Mouse (Mus musculus) midbrain, embryonic 13.5 days (tissue): Measurements from ENCODE around the gene Pdpk1. TPM values are rescaled to one million over a fixed set of nuclear protein-coding genes. Genes with fewer than 3 reads are reported as not detected.
"Not testable (repeated sequence)": the region's sequence is repeated elsewhere in the genome, so short reads cannot be mapped to it uniquely, and the experiment has no call there.

ENCODE experiments used
- ATAC-seq: fragments of 200-750 bp; cut with Nextera tagmentation; 2 replicates; pipeline ENCODE4 v1.8.0; 2017; ENCODE audit warnings: mild to moderate bottlenecking, moderate TSS enrichment, moderate library complexity
- H3K27ac ChIP-seq: fragments of 300-500 bp; sonication (generic); 2 replicates; pipeline ENCODE4 v1.5.1; 2015; ENCODE audit warnings: inconsistent platforms, mild to moderate bottlenecking, moderate library complexity
- H3K27me3 ChIP-seq: fragments of 300-500 bp; sonication (generic); 2 replicates; pipeline ENCODE4 v1.6.1; 2015; ENCODE audit warnings: mild to moderate bottlenecking, inconsistent platforms
- H3K36me3 ChIP-seq: fragments of 300-500 bp; sonication (generic); 2 replicates; pipeline ENCODE4 v1.6.1; 2015; ENCODE audit warnings: mild to moderate bottlenecking, inconsistent platforms
- H3K4me1 ChIP-seq: fragments of 300-500 bp; sonication (generic); replicated peaks from 2 replicates; pipeline ENCODE4 v1.6.1; 2015; ENCODE audit warnings: inconsistent platforms
- H3K4me2 ChIP-seq: fragments of 300-500 bp; sonication (generic); replicated peaks from 2 replicates; pipeline ENCODE4 v1.6.1; 2015; ENCODE audit warnings: moderate library complexity, mild to moderate bottlenecking, inconsistent platforms
- H3K4me3 ChIP-seq: fragments of 300-500 bp; sonication (generic); replicated peaks from 2 replicates; pipeline ENCODE4 v1.5.1; 2015; ENCODE audit warnings: mild to moderate bottlenecking, inconsistent platforms
- H3K9ac ChIP-seq: fragments of 300-500 bp; sonication (generic); replicated peaks from 2 replicates; pipeline ENCODE4 v1.6.1; 2015; ENCODE audit warnings: mild to moderate bottlenecking, inconsistent platforms
- H3K9me3 ChIP-seq: fragments of 300-500 bp; sonication (generic); 2 replicates; pipeline ENCODE4 v1.6.1; 2016; ENCODE audit warnings: mild to moderate bottlenecking, inconsistent platforms
- WGBS: fragments of 180-500 bp; shearing (Covaris S2); methylation state at CpG from one replicate; pipeline ENCODE4 v1.1.7; 2015; 5-methylcytosine and 5-hydroxymethylcytosine counted together
- polyA plus RNA-seq: library from polyadenylated mRNA; unstranded; fragments of >200 nt; fragmentation: Nextera tagmentation; extraction: Ambion mirVana; gene quantifications from 2 replicates; pipeline ENCODE4 v1.2.1, GENCODE M21; 2015

Pdpk1 gene
- polyA plus RNA-seq, 1 experiment from 2014 or later, result 63.1 TPM

- peak overlapping the region; percentile 98 for H3K4me3 ChIP-seq
- H3K4me2 ChIP-seq, result peak overlapping the region; percentile 98
- WGBS, result 92% methylated on average over 4 of the region's 4 CpGs
- H3K9ac ChIP-seq, result peak overlapping the region; percentile 96
- no peaks in the 10 kb centered on the region for H3K27me3 ChIP-seq
- no peaks in the 10 kb centered on the region for H3K9me3 ChIP-seq
- no peak overlapping the region for H3K27ac ChIP-seq
- no peak for ATAC-seq
- H3K36me3 ChIP-seq, result no peaks in the 10 kb centered on the region
- peaks cover 40% of the 10 kb centered on the region for H3K4me1 ChIP-seq
Observed at GRCm38 (mm10) chr17:24139968-24140367, 10.8 kb downstream of the Pdpk1 start.

GRCm38 (mm10) chr17:24139256-24139655 lies 11.5 kb downstream of the Pdpk1 start:
- 85% methylated on average over 3 of the region's 3 CpGs for WGBS
- H3K36me3 ChIP-seq, result no peaks in the 10 kb centered on the region
- H3K9ac ChIP-seq, result no peak overlapping the region
- H3K27me3 ChIP-seq, result no peaks in the 10 kb centered on the region
- H3K4me2 ChIP-seq, result 0 out of 2 replicates have a peak overlapping the region, but pooled peaks have one; percentile 98
- H3K4me1 ChIP-seq, result peaks cover 40% of the 10 kb centered on the region
- ATAC-seq, result no peak
- no peaks in the 10 kb centered on the region for H3K9me3 ChIP-seq
- H3K27ac ChIP-seq, result no peak overlapping the region
- H3K4me3 ChIP-seq, result no peak overlapping the region

GRCm38 (mm10) chr17:24137226-24137880 lies 13.4 kb downstream of the Pdpk1 start:
- no peaks in the 10 kb centered on the region for H3K36me3 ChIP-seq
- no peak overlapping the region for H3K9ac ChIP-seq
- no peak overlapping the region for H3K4me2 ChIP-seq
- H3K4me1 ChIP-seq, result peaks cover 33% of the 10 kb centered on the region
- no peak overlapping the region for H3K27ac ChIP-seq
- H3K27me3 ChIP-seq, result no peaks in the 10 kb centered on the region
- ATAC-seq, result no peak
- no peak overlapping the region for H3K4me3 ChIP-seq
- 80% methylated on average over 2 of the region's 2 CpGs for WGBS
- H3K9me3 ChIP-seq, result no peaks in the 10 kb centered on the region

GRCm38 (mm10) chr17:24134062-24134461 lies 16.7 kb downstream of the Pdpk1 start:
- no peak overlapping the region for H3K4me3 ChIP-seq
- no peak overlapping the region for H3K27ac ChIP-seq
- no peak for ATAC-seq
- no peaks in the 10 kb centered on the region for H3K36me3 ChIP-seq
- H3K4me1 ChIP-seq, result peaks cover 10% of the 10 kb centered on the region
- no peak overlapping the region for H3K4me2 ChIP-seq
- no peaks in the 10 kb centered on the region for H3K27me3 ChIP-seq
- H3K9ac ChIP-seq, result no peak overlapping the region
- H3K9me3 ChIP-seq, result no peaks in the 10 kb centered on the region

- WGBS, result 89% methylated on average over 4 of the region's 4 CpGs
Observed at GRCm38 (mm10) chr17:24132919-24133318, 17.8 kb downstream of the Pdpk1 start.

GRCm38 (mm10) chr17:24131570-24131969 lies 19.2 kb downstream of the Pdpk1 start:
- Histone ChIP-seq H3K9ac (no peak overlapping the region), H3K36me3 (no peaks in the 10 kb centered on the region), H3K27ac (no peak overlapping the region), H3K9me3 (no peaks in the 10 kb centered on the region), H3K4me1 (no peaks in the 10 kb centered on the region), H3K4me2 (no peak overlapping the region), H3K27me3 (no peaks in the 10 kb centered on the region), H3K4me3 (no peak overlapping the region)
- whole genome bisulfite sequencing, result 94% methylated on average over 3 of the region's 3 CpGs
- ATAC-seq, result no peak

More at GRCm38 (mm10) chr17:24132919-24133318, 17.8 kb downstream of the Pdpk1 start:
- not testable (repeated sequence) for H3K27me3 ChIP-seq, ATAC-seq, H3K36me3 ChIP-seq, H3K4me2 ChIP-seq, H3K9ac ChIP-seq, H3K27ac ChIP-seq, H3K9me3 ChIP-seq, H3K4me3 ChIP-seq, H3K4me1 ChIP-seq

- H3K4me2 ChIP-seq, H3K27ac ChIP-seq, H3K4me1 ChIP-seq, H3K36me3 ChIP-seq, H3K9me3 ChIP-seq, H3K27me3 ChIP-seq, ATAC-seq, H3K9ac ChIP-seq, H3K4me3 ChIP-seq: not testable (repeated sequence)
- 98% methylated on average over 4 of the region's 4 CpGs for WGBS
Observed at GRCm38 (mm10) chr17:24129246-24129645, 21.5 kb downstream of the Pdpk1 start.

- H3K27me3 ChIP-seq, result no peaks in the 10 kb centered on the region
- no peak overlapping the region for H3K9ac ChIP-seq
- WGBS, result 87% methylated on average over 1 of the region's 1 CpGs
- H3K27ac ChIP-seq, result no peak overlapping the region
- no peak for ATAC-seq
- no peak overlapping the region for H3K4me3 ChIP-seq
- H3K9me3 ChIP-seq, result no peaks in the 10 kb centered on the region
- H3K4me2 ChIP-seq, result no peak overlapping the region
- no peaks in the 10 kb centered on the region for H3K36me3 ChIP-seq
- no peaks in the 10 kb centered on the region for H3K4me1 ChIP-seq
Observed at GRCm38 (mm10) chr17:24127592-24127991, 23.1 kb downstream of the Pdpk1 start.

- no peaks in the 10 kb centered on the region for H3K36me3 ChIP-seq
- no peak overlapping the region for H3K4me2 ChIP-seq
- 88% methylated on average over 3 of the region's 3 CpGs for WGBS
- no peak overlapping the region for H3K27ac ChIP-seq
- H3K9ac ChIP-seq, result no peak overlapping the region
- no peaks in the 10 kb centered on the region for H3K4me1 ChIP-seq
- H3K27me3 ChIP-seq, result no peaks in the 10 kb centered on the region
- no peak for ATAC-seq
- no peaks in the 10 kb centered on the region for H3K9me3 ChIP-seq
- H3K4me3 ChIP-seq, result no peak overlapping the region
Observed at GRCm38 (mm10) chr17:24126801-24127200, 23.9 kb downstream of the Pdpk1 start.

- Histone ChIP-seq H3K9me3 (no peaks in the 10 kb centered on the region), H3K36me3 (no peaks in the 10 kb centered on the region), H3K4me3 (no peak overlapping the region), H3K4me1 (no peaks in the 10 kb centered on the region), H3K9ac (no peak overlapping the region), H3K4me2 (no peak overlapping the region), H3K27me3 (no peaks in the 10 kb centered on the region), H3K27ac (no peak overlapping the region)
- no peak for ATAC-seq
- WGBS, result 94% methylated on average over 3 of the region's 3 CpGs
Observed at GRCm38 (mm10) chr17:24119446-24119845, 31.3 kb downstream of the Pdpk1 start.

GRCm38 (mm10) chr17:24113031-24113430 lies 37.7 kb downstream of the Pdpk1 start:
- 84% methylated on average over 4 of the region's 4 CpGs for WGBS
- ATAC-seq, result no peak

GRCm38 (mm10) chr17:24111256-24111655 lies 39.5 kb downstream of the Pdpk1 start:
- H3K4me3 ChIP-seq, result no peak overlapping the region
- H3K27ac ChIP-seq, result no peak overlapping the region
- no peaks in the 10 kb centered on the region for H3K9me3 ChIP-seq
- ATAC-seq, result no peak
- no peak overlapping the region for H3K9ac ChIP-seq
- WGBS, result 100% methylated on average over 1 of the region's 1 CpGs
- peaks cover 28% of the 10 kb centered on the region for H3K36me3 ChIP-seq
- no peak overlapping the region for H3K4me2 ChIP-seq
- no peaks in the 10 kb centered on the region for H3K27me3 ChIP-seq
- H3K4me1 ChIP-seq, result no peaks in the 10 kb centered on the region

More at GRCm38 (mm10) chr17:24113031-24113430, 37.7 kb downstream of the Pdpk1 start:
- Histone ChIP-seq H3K4me3 (no peak overlapping the region), H3K9ac (no peak overlapping the region), H3K36me3 (peaks cover 19% of the 10 kb centered on the region), H3K4me1 (no peaks in the 10 kb centered on the region), H3K27ac (no peak overlapping the region), H3K27me3 (no peaks in the 10 kb centered on the region), H3K9me3 (no peaks in the 10 kb centered on the region), H3K4me2 (no peak overlapping the region)

- H3K36me3 ChIP-seq, result peaks cover 48% of the 10 kb centered on the region
- H3K9me3 ChIP-seq, result no peaks in the 10 kb centered on the region
- H3K4me2 ChIP-seq, result no peak overlapping the region
- H3K4me1 ChIP-seq, result no peaks in the 10 kb centered on the region
- no peaks in the 10 kb centered on the region for H3K27me3 ChIP-seq
- no peak overlapping the region for H3K4me3 ChIP-seq
- no peak for ATAC-seq
- H3K27ac ChIP-seq, result no peak overlapping the region
- 84% methylated on average over 1 of the region's 1 CpGs for WGBS
- H3K9ac ChIP-seq, result no peak overlapping the region
Observed at GRCm38 (mm10) chr17:24108896-24109295, 41.8 kb downstream of the Pdpk1 start.
